Mouse (Mus musculus): ENCODE data around the gene Sergef.

Sergef gene

GRCm38 (mm10) chr7:46578091-46578490 lies 61.5 kb downstream of the Sergef start:
- DNase-seq (ENCODE audit: low read depth, low spot score): no peak

GRCm38 (mm10) chr7:46575897-46576296 lies 63.7 kb downstream of the Sergef start:
- no peak for DNase-seq (ENCODE audit: low read depth, low spot score)

- no peak for DNase-seq (ENCODE audit: low read depth, low spot score)
Observed at GRCm38 (mm10) chr7:46572803-46573594, 66.6 kb downstream of the Sergef start.

GRCm38 (mm10) chr7:46569509-46569908 lies 70.1 kb downstream of the Sergef start:
- DNase-seq (ENCODE audit: low read depth, low spot score): peak; percentile 75

- DNase-seq (ENCODE audit: low read depth, low spot score): no peak
Observed at GRCm38 (mm10) chr7:46566318-46567007, 73.1 kb downstream of the Sergef start.

- peak; percentile 24 for DNase-seq (ENCODE audit: low read depth, low spot score)
Observed at GRCm38 (mm10) chr7:46565374-46565773, 74.2 kb downstream of the Sergef start.

GRCm38 (mm10) chr7:46563801-46564200 lies 75.8 kb downstream of the Sergef start:
- DNase-seq (ENCODE audit: low read depth, low spot score): peak; percentile 65

- DNase-seq (ENCODE audit: low read depth, low spot score): no peak
Observed at GRCm38 (mm10) chr7:46560061-46560460, 79.5 kb downstream of the Sergef start.

GRCm38 (mm10) chr7:46559643-46560042 lies 80.0 kb downstream of the Sergef start:
- DNase-seq (ENCODE audit: low read depth, low spot score): no peak

GRCm38 (mm10) chr7:46559006-46559405 lies 80.6 kb downstream of the Sergef start:
- DNase-seq (ENCODE audit: low read depth, low spot score): no peak

- no peak for DNase-seq (ENCODE audit: low read depth, low spot score)
Observed at GRCm38 (mm10) chr7:46557996-46558395, 81.6 kb downstream of the Sergef start.

GRCm38 (mm10) chr7:46557387-46557786 lies 82.2 kb downstream of the Sergef start:
- no peak for DNase-seq (ENCODE audit: low read depth, low spot score)

GRCm38 (mm10) chr7:46556358-46557118 lies 83.1 kb downstream of the Sergef start:
- DNase-seq (ENCODE audit: low read depth, low spot score): no peak

- DNase-seq (ENCODE audit: low read depth, low spot score): no peak
Observed at GRCm38 (mm10) chr7:46555731-46556130, 83.9 kb downstream of the Sergef start.

- DNase-seq (ENCODE audit: low read depth, low spot score): no peak
Observed at GRCm38 (mm10) chr7:46554855-46555254, 84.8 kb downstream of the Sergef start.

GRCm38 (mm10) chr7:46554003-46554402 lies 85.6 kb downstream of the Sergef start:
- DNase-seq (ENCODE audit: low read depth, low spot score): no peak

- no peak for DNase-seq (ENCODE audit: low read depth, low spot score)
Observed at GRCm38 (mm10) chr7:46551935-46552752, 87.5 kb downstream of the Sergef start.

- no peak for DNase-seq (ENCODE audit: low read depth, low spot score)
Observed at GRCm38 (mm10) chr7:46551173-46551572, 88.4 kb downstream of the Sergef start.

GRCm38 (mm10) chr7:46548124-46548523 lies 91.5 kb downstream of the Sergef start:
- no peak for DNase-seq (ENCODE audit: low read depth, low spot score)

- DNase-seq (ENCODE audit: low read depth, low spot score): no peak
Observed at GRCm38 (mm10) chr7:46547642-46548041, 92.0 kb downstream of the Sergef start.

- DNase-seq (ENCODE audit: low read depth, low spot score): no peak
Observed at GRCm38 (mm10) chr7:46546539-46546938, 93.1 kb downstream of the Sergef start.
